Mouse (Mus musculus) hindbrain, embryonic 12.5 days (tissue): ENCODE results near the gene Slc16a10. TPM values are rescaled to one million over a fixed set of nuclear protein-coding genes. Genes with fewer than 3 reads are reported as not detected.

Experiments used
- ATAC-seq: fragments of 200-750 bp; cut with Nextera tagmentation; 2 replicates; pipeline ENCODE4 v1.8.0; 2017; ENCODE audit warnings: moderate TSS enrichment; ENCODE audit not compliant: low FRiP score
- H3K27ac ChIP-seq: fragments of 300-500 bp; sonication (generic); 2 replicates; pipeline ENCODE4 v1.5.1; 2016; ENCODE audit warnings: mild to moderate bottlenecking
- H3K27me3 ChIP-seq: fragments of 300-500 bp; sonication (generic); 2 replicates; pipeline ENCODE4 v1.6.1; 2016; ENCODE audit warnings: mild to moderate bottlenecking
- H3K36me3 ChIP-seq: fragments of 300-500 bp; sonication (generic); 2 replicates; pipeline ENCODE4 v1.6.1; 2016; ENCODE audit warnings: mild to moderate bottlenecking
- H3K4me1 ChIP-seq: fragments of 300-500 bp; sonication (generic); 2 replicates; pipeline ENCODE4 v1.6.1; 2016
- H3K4me2 ChIP-seq: fragments of 300-500 bp; sonication (generic); replicated peaks from 2 replicates; pipeline ENCODE4 v1.6.1; 2016; ENCODE audit warnings: mild to moderate bottlenecking
- H3K4me3 ChIP-seq: fragments of 300-500 bp; sonication (generic); 2 replicates; pipeline ENCODE4 v1.5.1; 2016; ENCODE audit warnings: mild to moderate bottlenecking
- H3K9ac ChIP-seq: fragments of 300-500 bp; sonication (generic); 2 replicates; pipeline ENCODE4 v1.6.1; 2016; ENCODE audit warnings: mild to moderate bottlenecking, moderate library complexity
- H3K9me3 ChIP-seq: fragments of 300-500 bp; sonication (generic); replicated peaks from 2 replicates; pipeline ENCODE4 v1.6.1; 2016; ENCODE audit warnings: mild to moderate bottlenecking
- WGBS: fragments of 180-500 bp; shearing (Covaris S2); methylation state at CpG from one replicate; pipeline ENCODE4 v1.1.7; 2016; 5-methylcytosine and 5-hydroxymethylcytosine counted together
- polyA plus RNA-seq: library from polyadenylated mRNA; unstranded; fragments of >200 nt; fragmentation: Nextera tagmentation; extraction: Ambion mirVana; gene quantifications from 2 replicates; pipeline ENCODE4 v1.2.1, GENCODE M21; 2016

Slc16a10 gene
- polyA plus RNA-seq, 1 experiment from 2014 or later = 12.6 TPM

- ATAC-seq = no peak
- H3K9me3 ChIP-seq = no peaks in the 10 kb centered on the region
- H3K36me3 ChIP-seq = no peaks in the 10 kb centered on the region
- no peaks in the 10 kb centered on the region for H3K27me3 ChIP-seq
- no peak overlapping the region for H3K4me2 ChIP-seq
- H3K4me1 ChIP-seq = 0 out of 2 replicates have a peak, but pooled peaks cover 3% of the 10 kb centered on the region
- no peak overlapping the region for H3K9ac ChIP-seq
- no peak overlapping the region for H3K27ac ChIP-seq
- 92% methylated on average over 6 of the region's 6 CpGs for WGBS
- no peak overlapping the region for H3K4me3 ChIP-seq
Observed at GRCm38 (mm10) chr10:40073608-40074007, 68.5 kb downstream of the Slc16a10 start.

GRCm38 (mm10) chr10:40070684-40071083, 71.4 kb downstream of the Slc16a10 start:
- Histone ChIP-seq H3K36me3 (no peaks in the 10 kb centered on the region), H3K4me2 (no peak overlapping the region), H3K9me3 (no peaks in the 10 kb centered on the region), H3K27me3 (no peaks in the 10 kb centered on the region), H3K4me1 (0 out of 2 replicates have a peak, but pooled peaks cover 3% of the 10 kb centered on the region), H3K27ac (no peak overlapping the region; the same call in 1 of the 2 replicates), H3K9ac (no peak overlapping the region), H3K4me3 (no peak overlapping the region)
- no peak for ATAC-seq
- 58% methylated on average over 9 of the region's 9 CpGs for WGBS

GRCm38 (mm10) chr10:40069270-40069669, 72.8 kb downstream of the Slc16a10 start:
- no peak for ATAC-seq

GRCm38 (mm10) chr10:40068595-40068994, 73.5 kb downstream of the Slc16a10 start:
- ATAC-seq = no peak
- Histone ChIP-seq H3K4me1 (peaks cover 3% of the 10 kb centered on the region; the same call in 1 of the 2 replicates), H3K27me3 (no peaks in the 10 kb centered on the region), H3K4me3 (no peak overlapping the region), H3K9me3 (no peaks in the 10 kb centered on the region), H3K36me3 (no peaks in the 10 kb centered on the region), H3K27ac (no peak overlapping the region), H3K9ac (no peak overlapping the region), H3K4me2 (no peak overlapping the region)
- WGBS = 74% methylated on average over 10 of the region's 10 CpGs

More at GRCm38 (mm10) chr10:40069270-40069669, 72.8 kb downstream of the Slc16a10 start:
- H3K36me3 ChIP-seq = no peaks in the 10 kb centered on the region
- H3K9ac ChIP-seq = no peak overlapping the region
- H3K4me1 ChIP-seq = peaks cover 3% of the 10 kb centered on the region; the same call in 1 of the 2 replicates
- H3K9me3 ChIP-seq = no peaks in the 10 kb centered on the region
- no peak overlapping the region for H3K4me3 ChIP-seq
- H3K4me2 ChIP-seq = no peak overlapping the region
- no peaks in the 10 kb centered on the region for H3K27me3 ChIP-seq
- WGBS = 54% methylated on average over 4 of the region's 4 CpGs
- H3K27ac ChIP-seq = no peak overlapping the region

- H3K27me3 ChIP-seq = no peaks in the 10 kb centered on the region
- 18% methylated on average over 1 of the region's 1 CpGs for WGBS
- H3K27ac ChIP-seq = no peak overlapping the region
- no peak for ATAC-seq
- no peaks in the 10 kb centered on the region for H3K9me3 ChIP-seq
- H3K4me1 ChIP-seq = peaks cover 3% of the 10 kb centered on the region; the same call in 1 of the 2 replicates
- no peak overlapping the region for H3K4me2 ChIP-seq
- no peak overlapping the region for H3K4me3 ChIP-seq
- H3K9ac ChIP-seq = no peak overlapping the region
- H3K36me3 ChIP-seq = no peaks in the 10 kb centered on the region
Observed at GRCm38 (mm10) chr10:40067529-40067928, 74.5 kb downstream of the Slc16a10 start.

- H3K9me3 ChIP-seq = no peaks in the 10 kb centered on the region
- H3K4me1 ChIP-seq = peaks cover 3% of the 10 kb centered on the region; the same call in 1 of the 2 replicates
- H3K4me3 ChIP-seq = no peak overlapping the region
- no peaks in the 10 kb centered on the region for H3K27me3 ChIP-seq
- no peak for ATAC-seq
- no peak overlapping the region for H3K9ac ChIP-seq
- H3K27ac ChIP-seq = no peak overlapping the region
- 67% methylated on average over 1 of the region's 1 CpGs for WGBS
- H3K4me2 ChIP-seq = no peak overlapping the region
- H3K36me3 ChIP-seq = no peaks in the 10 kb centered on the region
Observed at GRCm38 (mm10) chr10:40067071-40067470, 75.0 kb downstream of the Slc16a10 start.

- 32% methylated on average over 3 of the region's 3 CpGs for WGBS
- Histone ChIP-seq H3K27ac (no peak overlapping the region), H3K36me3 (no peaks in the 10 kb centered on the region), H3K9me3 (no peaks in the 10 kb centered on the region), H3K4me1 (no peaks in the 10 kb centered on the region; the same call in 1 of the 2 replicates), H3K4me2 (no peak overlapping the region), H3K4me3 (no peak overlapping the region), H3K27me3 (no peaks in the 10 kb centered on the region), H3K9ac (no peak overlapping the region)
- no peak for ATAC-seq
Observed at GRCm38 (mm10) chr10:40065357-40065756, 76.7 kb downstream of the Slc16a10 start.

- WGBS = 17% methylated on average over 5 of the region's 5 CpGs
- no peak overlapping the region for H3K4me2 ChIP-seq
- H3K9me3 ChIP-seq = no peaks in the 10 kb centered on the region
- H3K4me1 ChIP-seq = no peaks in the 10 kb centered on the region; the same call in 1 of the 2 replicates
- no peak overlapping the region for H3K9ac ChIP-seq
- no peaks in the 10 kb centered on the region for H3K36me3 ChIP-seq
- H3K27ac ChIP-seq = no peak overlapping the region
- ATAC-seq = no peak
- no peaks in the 10 kb centered on the region for H3K27me3 ChIP-seq
- H3K4me3 ChIP-seq = no peak overlapping the region
Observed at GRCm38 (mm10) chr10:40063291-40063890, 78.7 kb downstream of the Slc16a10 start.

GRCm38 (mm10) chr10:40062812-40063211, 79.2 kb downstream of the Slc16a10 start:
- WGBS = 39% methylated on average over 6 of the region's 6 CpGs
- no peak overlapping the region for H3K4me3 ChIP-seq
- no peaks in the 10 kb centered on the region for H3K36me3 ChIP-seq
- no peak overlapping the region for H3K4me2 ChIP-seq
- H3K4me1 ChIP-seq = no peaks in the 10 kb centered on the region; the same call in 1 of the 2 replicates
- no peak overlapping the region for H3K27ac ChIP-seq
- no peak overlapping the region for H3K9ac ChIP-seq
- no peak for ATAC-seq
- no peaks in the 10 kb centered on the region for H3K9me3 ChIP-seq
- no peaks in the 10 kb centered on the region for H3K27me3 ChIP-seq

- no peak for ATAC-seq
Observed at GRCm38 (mm10) chr10:40061926-40062325, 80.1 kb downstream of the Slc16a10 start.

GRCm38 (mm10) chr10:40058786-40059120, 83.3 kb downstream of the Slc16a10 start:
- H3K4me3 ChIP-seq = no peak overlapping the region
- H3K9me3 ChIP-seq = no peaks in the 10 kb centered on the region
- H3K4me1 ChIP-seq = no peaks in the 10 kb centered on the region
- no peak overlapping the region for H3K4me2 ChIP-seq
- ATAC-seq = no peak
- 83% methylated on average over 3 of the region's 3 CpGs for WGBS
- no peak overlapping the region for H3K27ac ChIP-seq
- H3K36me3 ChIP-seq = no peaks in the 10 kb centered on the region
- no peak overlapping the region for H3K9ac ChIP-seq
- no peaks in the 10 kb centered on the region for H3K27me3 ChIP-seq

More at GRCm38 (mm10) chr10:40061926-40062325, 80.1 kb downstream of the Slc16a10 start:
- Histone ChIP-seq H3K27me3 (no peaks in the 10 kb centered on the region), H3K27ac (no peak overlapping the region), H3K4me2 (no peak overlapping the region), H3K9ac (no peak overlapping the region), H3K9me3 (no peaks in the 10 kb centered on the region), H3K4me1 (no peaks in the 10 kb centered on the region; the same call in 1 of the 2 replicates), H3K4me3 (no peak overlapping the region), H3K36me3 (no peaks in the 10 kb centered on the region)
- 83% methylated on average over 5 of the region's 5 CpGs for WGBS

- H3K4me3 ChIP-seq = no peak overlapping the region
- H3K9me3 ChIP-seq = no peaks in the 10 kb centered on the region
- no peak for ATAC-seq
- H3K4me2 ChIP-seq = no peak overlapping the region
- H3K4me1 ChIP-seq = no peaks in the 10 kb centered on the region
- WGBS = 62% methylated on average over 6 of the region's 6 CpGs
- no peak overlapping the region for H3K27ac ChIP-seq
- no peaks in the 10 kb centered on the region for H3K27me3 ChIP-seq
- no peak overlapping the region for H3K9ac ChIP-seq
- H3K36me3 ChIP-seq = no peaks in the 10 kb centered on the region
Observed at GRCm38 (mm10) chr10:40058062-40058785, 83.8 kb downstream of the Slc16a10 start.
